Mouse (Mus musculus): Measurements from ENCODE around the gene Pakap.

DNA sequence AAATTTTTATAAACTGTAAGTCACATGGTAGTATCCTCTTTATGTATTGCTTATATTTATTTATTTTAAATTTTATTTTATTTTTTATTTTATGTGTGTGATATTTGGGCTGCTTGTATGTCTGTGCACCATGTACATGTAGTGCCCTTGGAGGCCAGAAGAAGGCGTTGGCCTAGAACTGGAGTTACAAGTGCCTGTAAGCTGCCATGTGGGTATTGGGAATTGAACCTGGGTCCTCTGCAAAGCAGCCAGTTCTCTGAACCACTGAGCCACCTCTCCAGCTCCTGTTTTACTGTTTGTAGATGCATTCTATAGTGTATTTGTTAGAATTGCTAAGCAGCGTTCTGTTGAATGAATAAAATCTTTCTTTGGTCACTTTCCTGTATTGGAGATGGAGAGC lies 320.3 kb downstream of the Pakap start:
- TF ChIP-seq CTCF (conservative IDR thresholded peaks at IDR 0.05; ENCODE audit: insufficient read depth, insufficient read length, low read depth, low read length) (no peak), POLR2A (IDR thresholded peaks at IDR 0.05; ENCODE audit: low read depth, low read length) (no peak)
